25 mouse cellular contexts compared by ENCODE assay signal in the genomic region with DNA sequence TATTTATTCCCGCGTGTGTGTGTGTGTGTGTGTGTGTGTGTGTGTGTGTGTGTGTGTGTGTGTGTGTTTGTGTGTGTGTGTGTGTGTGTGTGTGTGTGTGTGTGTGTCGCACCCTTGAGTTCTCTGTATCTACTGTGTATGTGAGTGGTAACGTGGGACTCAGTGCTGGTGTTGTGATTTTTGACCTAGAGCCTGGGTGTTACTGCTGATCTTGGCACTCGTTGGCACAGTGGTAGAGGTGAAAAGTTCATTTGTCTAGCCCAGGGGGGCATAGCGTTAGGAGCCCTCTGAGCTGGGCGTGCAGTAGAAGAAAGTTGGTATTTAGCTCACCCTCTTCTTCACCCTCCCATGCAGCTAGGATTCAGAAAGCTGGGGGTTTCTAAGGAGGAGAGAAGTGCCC.
"Had no signal": no experiment of that assay in that cellular context is flagged by ENCODE, and none has a peak within 500 bp of the region (broad histone marks: within the 10 kb centered on the region; RNA-seq: fewer than 3 reads in every experiment).

No protein-coding gene starts in this region.

- H3K9me3 ChIP-seq: heart, embryonic 10.5 days; heart, embryonic 12.5 days; hindbrain, embryonic 13.5 days; hindbrain, embryonic 15.5 days; kidney, embryonic 15.5 days; limb, embryonic 13.5 days; limb, embryonic 15.5 days had no signal

- H3K36me3 ChIP-seq: heart, embryonic 10.5 days; heart, embryonic 12.5 days; kidney, embryonic 15.5 days had no signal

- H3K27ac ChIP-seq: heart, adult 2 months; heart, embryonic 10.5 days; hindbrain, embryonic 13.5 days; hindbrain, embryonic 15.5 days; hindbrain, postnatal 0 days; kidney, embryonic 15.5 days; kidney, postnatal 0 days; limb, embryonic 13.5 days; limb, embryonic 15.5 days; liver, embryonic 14.5 days had no signal

- ATAC-seq: forebrain, postnatal 0 days; hindbrain, postnatal 0 days; intestine, embryonic 16.5 days had no signal

- H3K4me3 ChIP-seq: heart, adult 2 months; heart, embryonic 10.5 days; heart, embryonic 12.5 days; hindbrain, embryonic 13.5 days; hindbrain, embryonic 15.5 days; kidney, embryonic 15.5 days; limb, embryonic 13.5 days; limb, embryonic 15.5 days had no signal

- H3K4me2 ChIP-seq: heart, embryonic 12.5 days; hindbrain, embryonic 13.5 days; hindbrain, embryonic 15.5 days; kidney, embryonic 15.5 days; limb, embryonic 13.5 days; limb, embryonic 15.5 days; liver, embryonic 11.5 days had no signal

- H3K27me3 ChIP-seq: heart, embryonic 12.5 days; hindbrain, embryonic 13.5 days; hindbrain, embryonic 15.5 days; kidney, embryonic 15.5 days; limb, embryonic 13.5 days; limb, embryonic 15.5 days had no signal

- DNase-seq: forebrain, postnatal 0 days; gastrocnemius, postnatal 14 days; gastrocnemius, postnatal 36 days; heart, adult 11 months; heart, adult 2 months; heart, postnatal 14 days; heart, postnatal 36 days; kidney, adult 11 months; kidney, adult 8-10 months; kidney, postnatal 14 days; layer of hippocampus, adult 9-11 months; layer of hippocampus, postnatal 36 days; left cerebral cortex, postnatal 4 days had no signal

- H3K9ac ChIP-seq: forebrain, postnatal 0 days; heart, embryonic 12.5 days; hindbrain, embryonic 13.5 days; hindbrain, embryonic 15.5 days; kidney, embryonic 15.5 days; limb, embryonic 13.5 days; limb, embryonic 15.5 days; liver, embryonic 14.5 days had no signal

- H3K4me1 ChIP-seq: hindbrain, embryonic 15.5 days had no signal
